ENCODE assay signal across 24 mouse cellular contexts in genomic region chr6:76621499-76621898, GRCm38 (mm10).
"Had no signal": no experiment of that assay in that cellular context is flagged by ENCODE, and none has a peak within 500 bp of the region (broad histone marks: within the 10 kb centered on the region; RNA-seq: fewer than 3 reads in every experiment).

No protein-coding gene starts in this region.

- H3K36me3 ChIP-seq: heart, embryonic 10.5 days; heart, embryonic 12.5 days; heart, embryonic 13.5 days; heart, embryonic 15.5 days; hindbrain, embryonic 10.5 days; hindbrain, embryonic 12.5 days; hindbrain, embryonic 13.5 days; hindbrain, embryonic 15.5 days; intestine, embryonic 15.5 days; kidney, embryonic 15.5 days had no signal

- H3K9me3 ChIP-seq: heart, embryonic 10.5 days; heart, embryonic 12.5 days; heart, embryonic 13.5 days; heart, embryonic 15.5 days; hindbrain, embryonic 12.5 days; hindbrain, embryonic 13.5 days; hindbrain, embryonic 15.5 days; intestine, embryonic 15.5 days; kidney, embryonic 15.5 days had no signal

- H3K4me1 ChIP-seq: heart, embryonic 10.5 days; heart, embryonic 12.5 days; heart, embryonic 13.5 days; heart, embryonic 15.5 days; hindbrain, embryonic 15.5 days; intestine, embryonic 15.5 days; kidney, embryonic 15.5 days had no signal

- H3K9ac ChIP-seq: heart, embryonic 12.5 days; heart, embryonic 13.5 days; heart, embryonic 15.5 days; hindbrain, embryonic 12.5 days; hindbrain, embryonic 13.5 days; hindbrain, embryonic 14.5 days; hindbrain, embryonic 15.5 days; intestine, embryonic 15.5 days; kidney, embryonic 15.5 days had no signal

- ATAC-seq: inflammation-experienced regulatory T-cells, adult 6 months; intestine, embryonic 15.5 days; intestine, embryonic 16.5 days; intestine, postnatal 0 days had no signal

- H3K4me3 ChIP-seq: heart, embryonic 10.5 days; heart, embryonic 12.5 days; heart, embryonic 13.5 days; heart, embryonic 15.5 days; hindbrain, embryonic 10.5 days; hindbrain, embryonic 12.5 days; hindbrain, embryonic 13.5 days; hindbrain, embryonic 15.5 days; intestine, embryonic 15.5 days; kidney, embryonic 15.5 days; layer of hippocampus, adult 2 months had no signal

- H3K27ac ChIP-seq: heart, embryonic 10.5 days; heart, embryonic 13.5 days; heart, embryonic 15.5 days; hindbrain, embryonic 10.5 days; hindbrain, embryonic 12.5 days; hindbrain, embryonic 13.5 days; hindbrain, embryonic 14.5 days; hindbrain, embryonic 15.5 days; hindbrain, postnatal 0 days; intestine, embryonic 15.5 days; kidney, embryonic 15.5 days; kidney, postnatal 0 days; layer of hippocampus, adult 2 months had no signal

- H3K27me3 ChIP-seq: heart, embryonic 12.5 days; heart, embryonic 13.5 days; heart, embryonic 15.5 days; hindbrain, embryonic 12.5 days; hindbrain, embryonic 13.5 days; hindbrain, embryonic 15.5 days; intestine, embryonic 15.5 days; kidney, embryonic 15.5 days had no signal

- DNase-seq: kidney, adult 11 months; kidney, adult 18-20 months; kidney, adult 2 months; kidney, adult 8-10 months; kidney, postnatal 25 days; layer of hippocampus, adult 9-11 months had no signal

- H3K4me2 ChIP-seq: heart, embryonic 11.5 days; heart, embryonic 12.5 days; heart, embryonic 13.5 days; heart, embryonic 15.5 days; hindbrain, embryonic 12.5 days; hindbrain, embryonic 13.5 days; hindbrain, embryonic 14.5 days; hindbrain, embryonic 15.5 days; intestine, embryonic 15.5 days; kidney, embryonic 15.5 days had no signal
